Mouse (Mus musculus) frontal cortex, postnatal 25 days (tissue): Measurements from ENCODE around the gene Gdi2.
A peak's percentile ranks its signal among the peaks of the same experiment; 100 is the strongest.
"Not testable (repeated sequence)": the region's sequence is repeated elsewhere in the genome, so short reads cannot be mapped to it uniquely, and the experiment has no call there.

Source experiments
- DNase-seq, 2 experiments: peaks; one replicate each; pipeline ENCODE4 v3.0.0; 2022; ENCODE audit warnings: low spot score in 2 of 2

Gene Gdi2

GRCm38 (mm10) chr13:3537594-3538222 lies at the start of gene Gdi2:
Gene Gdi2 (plus strand): TSS chr13:3538063.
- DNase-seq, result peak; percentile 82 to 89

GRCm38 (mm10) chr13:3495526-3495925 lies 42.3 kb upstream of the Gdi2 start:
- no peak for DNase-seq

GRCm38 (mm10) chr13:3501014-3501413 lies 36.8 kb upstream of the Gdi2 start:
- not testable (repeated sequence) for DNase-seq

- DNase-seq, result not testable (repeated sequence)
Measured at GRCm38 (mm10) chr13:3515351-3515750, 22.5 kb upstream of the Gdi2 start.

- DNase-seq, result not testable (repeated sequence)
Measured at GRCm38 (mm10) chr13:3519357-3519756, 18.5 kb upstream of the Gdi2 start.

GRCm38 (mm10) chr13:3519994-3520393 lies 17.9 kb upstream of the Gdi2 start:
- not testable (repeated sequence) for DNase-seq

GRCm38 (mm10) chr13:3523459-3523858 lies 14.4 kb upstream of the Gdi2 start:
- DNase-seq, result no peak

GRCm38 (mm10) chr13:3523946-3524345 lies 13.9 kb upstream of the Gdi2 start:
- no peak for DNase-seq

GRCm38 (mm10) chr13:3525611-3526051 lies 12.2 kb upstream of the Gdi2 start:
- no peak for DNase-seq

GRCm38 (mm10) chr13:3526328-3526727 lies 11.5 kb upstream of the Gdi2 start:
- no peak for DNase-seq

GRCm38 (mm10) chr13:3530451-3530850 lies 7.4 kb upstream of the Gdi2 start:
- no peak for DNase-seq

GRCm38 (mm10) chr13:3531176-3531575 lies 6.7 kb upstream of the Gdi2 start:
- not testable (repeated sequence) for DNase-seq

- DNase-seq, result no peak
Measured at GRCm38 (mm10) chr13:3531692-3532320, 6.1 kb upstream of the Gdi2 start.

GRCm38 (mm10) chr13:3532451-3532850 lies 5.4 kb upstream of the Gdi2 start:
- DNase-seq, result no peak

GRCm38 (mm10) chr13:3534146-3534545 lies 3.7 kb upstream of the Gdi2 start:
- no peak for DNase-seq

GRCm38 (mm10) chr13:3538223-3538968 lies 533 bp downstream of the Gdi2 start:
- peak; percentile 49 to 52 for DNase-seq

GRCm38 (mm10) chr13:3538969-3539562 lies 1.2 kb downstream of the Gdi2 start:
- DNase-seq, result no peak

- DNase-seq, result no peak
Measured at GRCm38 (mm10) chr13:3540166-3540565, 2.3 kb downstream of the Gdi2 start.

GRCm38 (mm10) chr13:3541159-3541782 lies 3.4 kb downstream of the Gdi2 start:
- no peak for DNase-seq

- no peak for DNase-seq
Measured at GRCm38 (mm10) chr13:3544077-3544874, 6.4 kb downstream of the Gdi2 start.

- no peak for DNase-seq
Measured at GRCm38 (mm10) chr13:3544925-3545324, 7.1 kb downstream of the Gdi2 start.
